Mouse (Mus musculus): ENCODE measurements around the gene Fpgs. TPM values are rescaled to one million over a fixed set of nuclear protein-coding genes. Genes with fewer than 3 reads are reported as not detected.

Gene Fpgs
- polyA plus RNA-seq, 1 experiment from 2014 or later, result 25.1 TPM

DNA sequence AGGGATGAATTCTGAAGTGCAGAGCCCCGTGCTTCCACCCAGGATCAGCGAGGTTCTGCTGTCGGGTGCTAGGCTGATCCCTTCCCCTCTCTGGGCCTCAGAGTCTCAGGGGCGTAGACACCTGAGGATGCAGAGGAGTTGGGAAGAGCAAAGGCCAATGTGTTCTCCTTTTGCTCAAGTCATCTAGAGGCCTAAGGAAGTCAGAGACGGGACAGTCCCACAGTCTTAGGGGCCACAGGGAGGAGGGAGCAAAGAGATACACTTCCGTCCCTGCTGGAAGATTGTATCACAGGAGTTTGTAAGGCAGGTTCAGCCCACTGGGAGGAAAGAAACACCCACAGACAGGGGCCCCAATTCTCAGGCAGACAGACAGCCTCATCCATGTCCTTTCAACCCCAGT, 18.1 kb upstream of the Fpgs start:
- H3K27me3 ChIP-seq (replicated peaks), result no peaks in the 10 kb centered on the region
- H3K4me3 ChIP-seq, result no peak overlapping the region
- H3K36me3 ChIP-seq (replicated peaks), result no peaks in the 10 kb centered on the region
- no peak overlapping the region for H3K9ac ChIP-seq
- WGBS, result 63% methylated on average over 6 of the region's 6 CpGs
- H3K4me2 ChIP-seq, result no peak overlapping the region; the same call in 1 of the 2 replicates
- no peaks in the 10 kb centered on the region for H3K9me3 ChIP-seq
- ATAC-seq (replicated peaks), result no peak
- peaks cover 2% of the 10 kb centered on the region; the same call in 1 of the 2 replicates for H3K4me1 ChIP-seq
- H3K27ac ChIP-seq, result no peak overlapping the region

DNA sequence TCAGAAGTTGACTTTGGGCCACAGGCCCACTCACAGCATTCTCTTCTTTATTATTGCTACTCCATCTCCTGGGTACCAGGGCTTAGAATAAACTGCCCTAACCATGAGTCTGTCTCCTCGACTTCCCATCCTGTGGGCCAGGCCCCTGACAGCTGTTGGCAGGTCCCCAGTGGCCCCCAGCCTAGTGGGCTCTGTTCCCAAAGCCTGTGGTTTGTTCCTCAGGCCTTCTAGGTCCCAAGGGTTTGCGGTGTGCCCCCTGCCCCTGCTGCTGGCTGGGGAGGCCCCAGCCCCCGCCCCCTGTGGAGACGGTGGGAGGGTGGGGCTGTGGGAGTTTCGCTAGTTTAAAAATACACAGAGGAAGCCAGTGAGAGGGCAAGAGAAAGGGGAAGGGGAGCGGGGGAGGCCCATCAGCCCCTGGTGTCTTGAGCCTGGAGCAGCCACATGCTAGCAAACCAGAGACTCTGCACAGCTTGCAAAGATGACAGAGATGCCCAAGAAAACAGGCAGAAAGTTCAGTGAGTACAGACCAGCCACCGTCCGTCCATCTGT, 16.8 kb upstream of the Fpgs start, which contains the start of gene Sh2d3c:
Gene Sh2d3c (plus strand): TSS at position 375 of the 549 bp plus-strand sequence.
- H3K27me3 ChIP-seq (replicated peaks), result no peaks in the 10 kb centered on the region
- H3K9me3 ChIP-seq, result no peaks in the 10 kb centered on the region
- no peak within 1 kb of the TSS for H3K9ac ChIP-seq
- H3K27ac ChIP-seq, result no peak within 1 kb of the TSS
- H3K4me2 ChIP-seq, result no peak within 1 kb of the TSS; the same call in 1 of the 2 replicates
- no peak for ATAC-seq (replicated peaks)
- no peak within 1 kb of the TSS for H3K4me3 ChIP-seq
- 65% methylated on average over 8 of the region's 8 CpGs for WGBS
- no peaks in the 10 kb centered on the region for H3K4me1 ChIP-seq
- H3K36me3 ChIP-seq (replicated peaks), result no peaks in the 10 kb centered on the region

DNA sequence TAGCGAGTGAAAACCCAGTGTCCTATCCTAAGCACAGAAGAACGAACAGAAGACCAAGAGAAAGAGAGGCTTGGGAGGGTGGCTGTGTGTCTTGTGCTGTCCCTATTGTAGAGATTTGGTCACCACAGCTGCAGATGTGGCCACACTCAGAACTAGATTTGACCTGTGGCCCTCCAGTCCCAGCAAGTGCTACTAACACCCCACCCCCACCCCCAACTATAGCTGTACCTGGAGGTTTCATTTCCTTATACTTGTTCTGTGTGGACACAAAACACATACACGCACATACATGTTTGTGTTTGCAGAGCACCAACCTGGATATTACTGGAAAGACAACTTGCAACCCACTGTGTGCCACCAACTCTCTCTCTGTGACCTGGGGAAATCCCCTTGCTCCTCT, 16.1 kb upstream of the Fpgs start:
- Histone ChIP-seq H3K4me2 (no peak overlapping the region), H3K36me3 (replicated peaks) (no peaks in the 10 kb centered on the region), H3K9me3 (no peaks in the 10 kb centered on the region), H3K27me3 (replicated peaks) (no peaks in the 10 kb centered on the region), H3K9ac (no peak overlapping the region), H3K27ac (no peak overlapping the region), H3K4me3 (no peak overlapping the region), H3K4me1 (no peaks in the 10 kb centered on the region)
- 86% methylated on average over 3 of the region's 3 CpGs for WGBS
- no peak for ATAC-seq (replicated peaks)

DNA sequence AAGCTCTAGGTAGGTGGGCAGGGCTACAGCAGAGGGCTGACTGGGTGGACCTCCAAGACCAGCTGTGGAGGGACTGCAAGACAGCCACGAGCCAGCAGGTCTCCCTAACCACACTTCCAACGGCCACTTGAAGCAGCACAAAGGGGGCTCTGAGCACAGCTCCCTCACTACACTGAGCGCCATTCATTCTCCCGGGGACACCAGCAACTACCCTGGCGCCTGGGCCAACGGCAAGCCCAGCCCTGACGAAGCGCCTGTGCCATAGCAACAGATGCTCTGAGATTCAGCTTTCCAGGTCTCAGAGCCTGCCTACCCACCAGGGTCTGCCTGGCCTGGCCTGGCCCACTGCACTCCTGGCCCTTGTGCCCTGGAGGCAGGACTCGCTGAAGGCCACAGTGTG, 14.8 kb upstream of the Fpgs start:
- ATAC-seq (replicated peaks), result no peak; the same call in 1 of the 2 replicates
- no peaks in the 10 kb centered on the region for H3K9me3 ChIP-seq
- H3K4me3 ChIP-seq, result no peak overlapping the region
- H3K36me3 ChIP-seq (replicated peaks), result no peaks in the 10 kb centered on the region
- no peak overlapping the region for H3K9ac ChIP-seq
- H3K27me3 ChIP-seq (replicated peaks), result no peaks in the 10 kb centered on the region
- peaks cover 10% of the 10 kb centered on the region for H3K4me1 ChIP-seq
- 37% methylated on average over 9 of the region's 9 CpGs for WGBS
- H3K27ac ChIP-seq, result no peak overlapping the region
- no peak overlapping the region for H3K4me2 ChIP-seq

DNA sequence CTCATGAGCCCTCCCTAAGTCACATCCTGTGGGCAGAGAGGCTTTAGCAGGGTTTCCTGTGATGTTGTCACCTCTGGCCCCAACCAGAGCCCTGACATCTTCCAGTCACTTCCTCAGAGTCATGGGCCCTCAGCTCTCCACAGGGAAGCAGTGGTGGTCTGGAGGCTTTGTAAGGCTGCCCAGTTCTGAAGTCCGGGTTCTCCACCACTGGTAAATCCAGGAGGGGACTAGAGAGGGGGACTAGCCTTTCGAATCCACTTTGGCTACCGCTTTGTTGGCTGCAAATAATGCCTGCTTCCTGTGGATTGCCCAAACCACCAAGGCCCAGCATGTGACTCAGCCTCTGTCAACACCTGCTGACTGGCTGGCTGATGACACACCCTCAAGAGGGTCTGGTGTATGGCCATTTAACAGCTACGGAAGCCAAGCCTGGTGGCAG, 11.1 kb upstream of the Fpgs start:
- 74% methylated on average over 4 of the region's 4 CpGs for WGBS
- Histone ChIP-seq H3K4me1 (peaks cover 22% of the 10 kb centered on the region), H3K4me2 (no peak overlapping the region), H3K4me3 (no peak overlapping the region), H3K27ac (no peak overlapping the region), H3K27me3 (replicated peaks) (no peaks in the 10 kb centered on the region), H3K9me3 (no peaks in the 10 kb centered on the region), H3K36me3 (replicated peaks) (peaks cover 6% of the 10 kb centered on the region; the same call in 1 of the 2 replicates), H3K9ac (no peak overlapping the region)
- no peak for ATAC-seq (replicated peaks)

DNA sequence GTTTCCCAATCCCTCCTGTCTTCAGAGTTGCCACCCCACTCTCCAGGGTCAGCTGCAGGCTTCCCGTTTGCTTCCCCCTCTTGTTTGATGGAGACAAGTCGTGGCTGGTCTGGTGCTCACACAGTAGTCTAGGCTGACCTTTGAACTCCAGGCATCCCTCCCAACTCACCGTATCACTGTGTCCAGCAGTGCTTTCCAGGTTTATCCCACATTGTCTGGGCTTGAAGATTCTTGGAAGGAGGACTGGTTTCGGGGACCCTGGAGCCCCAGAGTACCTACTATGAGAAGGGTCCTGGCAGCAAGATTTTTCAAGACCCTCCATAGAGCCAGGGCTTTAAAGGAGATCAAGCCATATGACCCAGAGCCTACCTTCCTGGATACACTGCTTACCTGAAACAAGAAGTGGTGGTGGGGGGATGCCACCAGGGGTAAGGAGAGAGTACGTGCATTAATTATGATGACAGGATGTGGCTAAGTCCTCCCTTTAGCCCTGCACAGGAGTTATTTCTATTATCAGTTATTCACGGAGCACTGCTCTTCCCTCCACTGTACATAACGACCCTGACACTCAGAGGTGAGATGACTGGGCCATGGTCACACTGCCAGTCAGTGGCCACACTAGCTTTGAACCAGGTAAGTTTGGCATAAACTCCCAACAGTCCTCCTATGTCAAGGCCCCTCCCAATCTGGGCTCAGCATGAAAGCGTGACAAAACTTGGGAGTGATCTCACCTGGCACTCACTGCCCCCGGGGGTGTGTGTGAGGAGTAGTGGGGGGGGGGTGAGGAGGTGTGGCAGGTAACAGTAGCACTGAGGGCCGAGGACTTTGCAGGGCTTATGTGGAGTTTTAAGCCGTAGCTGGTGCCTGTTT, 10.4 kb upstream of the Fpgs start:
- Histone ChIP-seq H3K36me3 (replicated peaks) (peaks cover 12% of the 10 kb centered on the region; the same call in 1 of the 2 replicates), H3K9me3 (no peaks in the 10 kb centered on the region), H3K4me3 (no peak overlapping the region), H3K4me2 (peak overlapping the region; percentile 97), H3K4me1 (peaks cover 22% of the 10 kb centered on the region), H3K27me3 (replicated peaks) (no peaks in the 10 kb centered on the region), H3K9ac (peak overlapping the region; percentile 82; the same call in 1 of the 2 replicates), H3K27ac (peak overlapping the region; percentile 99)
- no peak for ATAC-seq (replicated peaks)
- 63% methylated on average over 11 of the region's 11 CpGs for WGBS

DNA sequence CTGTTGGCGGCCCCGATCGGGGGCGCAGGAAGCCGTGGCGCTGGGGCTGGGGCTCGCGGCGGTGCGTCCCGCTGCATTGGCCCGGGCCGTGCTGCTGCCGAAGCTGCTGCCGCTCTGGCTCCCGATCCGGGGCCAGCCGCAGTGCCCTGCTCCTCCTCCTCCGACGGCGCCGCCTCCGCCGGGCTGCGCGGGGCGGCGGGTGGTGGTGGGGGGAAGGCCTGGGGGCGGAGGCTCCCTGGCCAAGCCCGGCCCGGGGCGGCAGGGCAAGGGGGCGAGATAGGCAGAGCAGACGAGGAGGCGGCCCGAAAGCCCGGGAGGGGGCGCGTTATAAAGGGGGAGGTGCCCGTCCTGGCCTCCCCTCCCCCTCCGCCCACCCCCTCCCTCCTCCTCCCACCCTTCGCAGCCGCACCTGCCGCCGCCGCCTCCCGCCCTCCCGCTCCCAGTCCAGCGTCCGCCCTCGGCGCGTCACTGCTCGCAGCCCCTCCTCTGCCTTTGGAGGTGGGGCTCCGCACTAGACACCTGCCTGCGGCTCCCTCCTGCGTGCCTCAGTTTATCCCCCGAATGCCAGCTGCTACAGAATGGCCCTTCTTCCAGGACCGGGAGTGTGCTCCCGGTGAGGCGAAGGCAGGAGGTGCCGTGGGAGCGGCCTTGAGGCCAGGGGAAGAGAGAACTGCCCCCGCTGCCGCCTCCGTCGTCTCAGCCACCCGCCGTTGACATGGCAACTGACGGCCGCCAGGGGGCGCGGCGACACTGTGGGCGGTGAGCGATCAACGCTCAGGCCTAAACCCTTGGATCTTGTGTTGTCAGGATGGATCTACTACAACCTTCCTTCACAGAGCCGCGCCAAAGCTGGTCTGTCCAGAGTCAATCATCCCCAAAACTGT, 9.2 kb upstream of the Fpgs start, which contains the start of gene Cdk9:
Gene Cdk9 (minus strand): TSS at position 143 of the 884 bp plus-strand sequence.
- ATAC-seq (replicated peaks), result peak; percentile 88
- Histone ChIP-seq H3K4me1 (peaks cover 22% of the 10 kb centered on the region), H3K36me3 (replicated peaks) (peaks cover 14% of the 10 kb centered on the region; the same call in 1 of the 2 replicates), H3K9ac (peak within 1 kb of the TSS; percentile 82), H3K27ac (peak within 1 kb of the TSS; percentile 99), H3K4me3 (peak within 1 kb of the TSS; percentile 94), H3K9me3 (no peaks in the 10 kb centered on the region), H3K4me2 (peak within 1 kb of the TSS; percentile 97), H3K27me3 (replicated peaks) (no peaks in the 10 kb centered on the region)
- under 1% methylated on average over 50 of the region's 79 CpGs for WGBS

DNA sequence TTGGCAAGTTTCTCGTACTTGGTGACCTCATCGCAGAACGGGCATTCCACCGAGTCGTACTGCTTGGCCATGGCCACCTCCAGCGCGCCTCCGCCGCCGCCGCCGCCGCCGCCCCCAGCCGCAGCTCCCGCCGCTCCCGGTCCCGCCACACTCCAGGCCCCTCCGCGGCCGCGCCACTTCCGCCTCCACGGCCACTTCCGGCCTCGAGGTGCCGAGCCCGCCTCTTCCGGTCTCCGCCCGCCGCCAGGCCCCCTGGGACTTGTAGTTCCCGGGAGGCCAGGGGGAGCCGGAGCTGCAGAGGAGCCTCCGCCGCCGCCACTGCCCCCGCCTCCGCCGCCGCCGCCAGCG, 8.6 kb upstream of the Fpgs start:
- peak overlapping the region; percentile 97 for H3K4me2 ChIP-seq
- peak overlapping the region; percentile 99 for H3K27ac ChIP-seq
- H3K36me3 ChIP-seq (replicated peaks), result peaks cover 14% of the 10 kb centered on the region; the same call in 1 of the 2 replicates
- H3K4me1 ChIP-seq, result peaks cover 22% of the 10 kb centered on the region
- no peaks in the 10 kb centered on the region for H3K9me3 ChIP-seq
- H3K4me3 ChIP-seq, result peak overlapping the region; percentile 94
- ATAC-seq (replicated peaks), result peak; percentile 90
- no peaks in the 10 kb centered on the region for H3K27me3 ChIP-seq (replicated peaks)
- H3K9ac ChIP-seq, result peak overlapping the region; percentile 82
- WGBS, result 0% methylated on average over 31 of the region's 44 CpGs

DNA sequence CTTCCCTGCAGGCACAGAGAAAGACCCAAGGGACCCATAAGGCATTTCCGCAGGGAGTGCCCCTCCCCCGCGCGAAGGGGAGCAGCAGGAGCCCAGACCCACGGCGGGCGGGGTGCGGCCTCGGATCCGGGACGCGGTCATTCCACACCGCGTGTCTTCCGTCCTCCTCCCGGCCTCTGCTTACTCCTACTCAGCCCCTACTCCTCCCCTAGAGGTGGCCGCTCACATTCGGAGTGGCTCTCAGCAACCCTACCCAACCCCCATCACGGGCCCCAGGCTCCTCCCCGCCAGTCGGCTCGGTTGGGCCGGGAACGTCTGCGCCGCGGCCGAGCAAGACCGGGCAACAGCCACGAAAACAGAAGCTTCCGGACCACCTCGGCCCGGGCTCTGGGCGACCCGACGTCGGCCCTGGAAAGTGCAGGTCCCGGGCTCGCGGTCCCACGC, 8.2 kb upstream of the Fpgs start:
- Histone ChIP-seq H3K4me2 (peak overlapping the region; percentile 97), H3K4me1 (peaks cover 22% of the 10 kb centered on the region), H3K27ac (peak overlapping the region; percentile 99), H3K36me3 (replicated peaks) (peaks cover 15% of the 10 kb centered on the region; the same call in 1 of the 2 replicates), H3K27me3 (replicated peaks) (no peaks in the 10 kb centered on the region), H3K9me3 (no peaks in the 10 kb centered on the region), H3K4me3 (peak overlapping the region; percentile 94), H3K9ac (peak overlapping the region; percentile 82)
- ATAC-seq (replicated peaks), result peak; percentile 40
- WGBS, result under 1% methylated on average over 41 of the region's 41 CpGs

DNA sequence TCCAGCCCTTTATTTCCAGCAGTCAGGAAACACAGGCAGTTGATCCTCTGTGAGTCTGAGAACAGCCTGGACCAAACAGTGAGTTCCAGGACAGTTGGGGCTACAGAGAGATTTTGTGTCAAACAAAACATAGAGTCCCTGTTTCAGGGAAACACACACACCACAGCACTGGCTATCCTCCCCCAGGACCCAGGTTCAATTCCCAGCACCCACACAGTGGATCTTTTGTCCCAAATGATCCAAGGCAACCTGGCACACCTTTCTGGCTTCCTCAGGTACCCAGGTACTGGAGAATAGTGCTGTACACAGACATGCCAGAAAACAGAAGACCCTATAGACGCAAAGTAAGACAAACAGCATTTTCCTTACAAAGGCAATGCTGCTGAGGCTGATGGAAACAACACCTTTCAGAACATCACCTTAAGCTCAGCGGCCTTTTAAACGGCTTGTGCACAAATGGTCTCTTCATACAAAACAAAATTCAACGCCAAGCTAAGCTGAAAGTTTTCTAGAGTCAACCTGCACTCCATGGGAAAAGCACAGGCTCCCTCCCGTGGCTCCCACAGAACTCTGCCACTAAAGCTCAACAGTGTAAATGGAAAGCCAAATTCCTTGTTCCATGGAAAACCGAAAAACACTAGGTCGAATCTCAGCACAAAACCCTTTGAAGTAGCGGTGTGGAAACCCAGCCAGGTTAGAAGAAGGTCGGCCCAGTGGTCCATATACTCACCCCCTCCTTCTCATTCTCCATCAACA, 7.5 kb upstream of the Fpgs start:
- Histone ChIP-seq H3K27ac (peak overlapping the region; percentile 99), H3K4me1 (peaks cover 22% of the 10 kb centered on the region), H3K9me3 (no peaks in the 10 kb centered on the region), H3K36me3 (replicated peaks) (peaks cover 21% of the 10 kb centered on the region; the same call in 1 of the 2 replicates), H3K4me2 (peak overlapping the region; percentile 97), H3K27me3 (replicated peaks) (no peaks in the 10 kb centered on the region), H3K9ac (peak overlapping the region; percentile 82), H3K4me3 (peak overlapping the region; percentile 94)
- WGBS, result 35% methylated on average over 9 of the region's 9 CpGs
- ATAC-seq (replicated peaks), result no peak

DNA sequence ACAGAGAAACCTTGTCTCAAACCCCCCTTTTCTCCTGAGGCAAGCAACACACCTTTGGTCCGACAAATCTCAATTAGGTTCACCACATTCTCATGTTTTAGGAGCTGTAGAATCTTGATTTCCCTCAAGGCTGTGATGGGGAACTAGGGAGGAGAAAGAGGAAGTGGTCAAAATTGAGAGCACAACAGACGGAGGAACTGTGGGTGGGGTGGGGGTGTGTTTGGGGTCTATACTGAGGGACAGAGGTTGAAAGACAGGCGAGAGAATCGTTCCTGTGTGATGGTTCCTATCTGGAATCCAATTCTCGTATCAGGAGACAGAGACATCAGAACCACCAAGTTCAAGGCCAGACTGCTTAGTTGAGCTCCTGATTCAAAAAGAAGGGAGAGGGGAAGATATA, 6.5 kb upstream of the Fpgs start:
- H3K4me3 ChIP-seq, result no peak overlapping the region
- H3K9me3 ChIP-seq, result no peaks in the 10 kb centered on the region
- ATAC-seq (replicated peaks), result no peak
- no peak overlapping the region for H3K27ac ChIP-seq
- 93% methylated on average over 5 of the region's 5 CpGs for WGBS
- no peak overlapping the region for H3K4me2 ChIP-seq
- no peak overlapping the region for H3K9ac ChIP-seq
- peaks cover 22% of the 10 kb centered on the region for H3K4me1 ChIP-seq
- H3K36me3 ChIP-seq (replicated peaks), result peaks cover 29% of the 10 kb centered on the region; the same call in 1 of the 2 replicates
- H3K27me3 ChIP-seq (replicated peaks), result no peaks in the 10 kb centered on the region

All from midbrain, embryonic 15.5 days (tissue).